Mouse (Mus musculus): Measurements from ENCODE around the gene Coa6. TPM values are rescaled to one million over a fixed set of nuclear protein-coding genes. Genes with fewer than 3 reads are reported as not detected.

Coa6 gene
- total RNA-seq, 2 experiments from 2014 or later = 21.7 to 24.6 TPM

DNA sequence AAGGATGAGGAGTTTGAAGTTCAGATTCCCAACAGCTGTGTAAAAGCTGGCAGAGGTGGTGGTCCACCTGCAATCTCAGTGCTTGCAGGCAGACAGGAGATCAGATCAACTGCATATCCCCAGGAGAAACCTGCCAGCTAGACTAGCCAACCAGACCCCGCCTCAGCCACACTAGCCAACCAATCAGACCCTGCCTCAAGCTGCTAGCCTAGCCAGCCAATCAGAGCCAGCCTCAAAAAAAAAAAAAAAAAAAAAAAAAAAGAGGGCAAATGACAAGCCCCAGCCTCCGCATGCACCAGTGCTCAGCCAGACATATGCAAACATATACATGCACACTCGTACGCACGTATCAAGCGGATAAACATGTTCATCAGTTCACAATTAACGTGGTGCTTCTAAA, 33.1 kb downstream of the Coa6 start:
- intact Hi-C loops (cut with DNase I) = no loop called here

GRCm38 (mm10) chr8:126460274-126460673, 38.0 kb downstream of the Coa6 start:
- intact Hi-C loops (cut with DNase I) = no loop called here
- peak; percentile 47 to 72 for DNase-seq

More for the DNA sequence above, 33.1 kb downstream of the Coa6 start:
- no peak for DNase-seq

DNA sequence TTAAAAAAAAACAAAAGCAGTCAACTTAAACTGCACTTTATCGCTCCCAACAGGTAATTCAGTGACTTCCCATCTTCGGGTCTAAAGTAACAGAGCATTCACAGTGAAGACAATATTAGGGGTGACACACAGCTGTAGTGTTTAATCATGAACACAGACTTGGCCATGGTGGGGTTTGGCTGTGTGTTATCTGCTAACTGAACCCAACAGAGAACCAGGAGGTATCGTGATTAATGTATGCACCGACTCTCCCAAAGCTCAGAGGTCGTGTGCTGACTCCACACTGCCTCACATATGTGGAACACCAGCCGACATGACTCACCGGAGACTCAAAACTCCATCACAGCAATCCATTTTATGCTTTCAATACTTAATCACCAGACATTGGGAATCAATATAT, 39.4 kb downstream of the Coa6 start:
- intact Hi-C loops (cut with DNase I) = no loop called here
- DNase-seq = no peak

- intact Hi-C loops (cut with DNase I) = no loop called here
- DNase-seq = no peak
Measured at GRCm38 (mm10) chr8:126464071-126464470, 41.8 kb downstream of the Coa6 start.

GRCm38 (mm10) chr8:126473802-126474298, 51.5 kb downstream of the Coa6 start:
- peak in 1 of 2 experiments; percentile 11 for DNase-seq
- intact Hi-C loops (cut with DNase I) = no loop called here

DNA sequence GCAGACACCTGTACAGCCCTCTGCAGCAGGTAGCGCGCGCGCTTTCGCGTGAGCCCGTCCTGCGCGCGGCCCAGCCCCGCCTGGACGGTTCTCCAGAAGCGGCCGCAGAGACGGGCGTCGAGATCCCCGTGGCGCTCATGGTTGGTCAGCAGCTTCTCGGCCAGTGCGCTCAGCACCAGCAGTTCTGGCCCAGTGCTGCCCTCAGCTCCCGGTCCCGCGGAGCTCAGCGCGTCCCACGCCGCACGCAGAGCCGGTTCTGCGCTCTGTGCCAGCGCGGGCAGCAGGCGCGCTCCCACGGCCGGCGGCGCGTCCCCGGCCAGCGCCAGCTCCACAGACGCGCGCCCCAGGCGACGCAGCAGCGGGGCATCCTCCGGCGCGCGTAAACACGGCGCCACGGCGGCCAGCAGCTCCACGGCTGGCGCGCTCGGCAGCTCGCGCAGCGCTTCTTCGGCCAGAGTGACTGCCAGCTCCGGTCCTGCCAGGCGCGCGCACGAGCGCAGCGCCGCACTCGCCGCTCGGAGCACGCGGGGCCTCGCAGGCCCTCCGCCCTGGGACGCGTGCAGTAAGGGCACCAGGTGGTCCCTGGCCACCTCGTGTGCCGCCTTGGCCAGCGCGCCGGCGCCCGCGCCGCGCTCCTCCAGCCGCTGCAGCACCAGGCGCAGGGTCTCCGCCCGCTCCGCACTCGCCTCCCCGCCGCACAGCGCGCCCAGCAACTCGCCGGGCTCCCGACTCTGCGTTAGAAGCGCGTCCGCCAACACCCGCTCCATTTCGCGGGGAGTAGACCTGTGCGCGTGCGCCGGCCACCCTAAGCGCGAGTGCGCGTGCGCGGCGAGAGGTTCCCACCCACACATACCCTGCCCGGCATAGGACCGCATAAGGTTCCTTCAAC, 52.2 kb downstream of the Coa6 start, which contains the start of gene Tarbp1:
Gene Tarbp1, minus strand, starts transcription at position 767 of the 889 bp plus-strand sequence.
- peak; percentile 94 to 96 for DNase-seq
- intact Hi-C loops (cut with DNase I) = no loop called here

Other genes starting within 250 kb of the Coa6 start
- not detected for gene Slc35f3, start 124.0 kb upstream of the Coa6 start, total RNA-seq (2021)
- 1 to 10 TPM; 3.7 to 4.9 TPM for gene Tarbp1, start 52.5 kb downstream of the Coa6 start, total RNA-seq (2021)
- 10 to 100 TPM; 64.3 to 71.2 TPM for gene Irf2bp2, start 171.5 kb downstream of the Coa6 start, total RNA-seq (2021)